Mouse (Mus musculus) liver, adult 2 months (tissue): ENCODE data around the gene Gm45717.

Experiments
- CTCF ChIP-seq: fragments of 200-500 bp; IDR thresholded peaks from 2 replicates; pipeline ENCODE4 v1.5.1; 2011; ENCODE audit warnings: low read depth, low read length, control low read depth
- POLR2A ChIP-seq: fragments of 200-500 bp; IDR thresholded peaks from 2 replicates; pipeline ENCODE4 v1.6.1; 2011; ENCODE audit warnings: low read length, control low read depth; ENCODE audit not compliant: insufficient read depth; ENCODE audit errors: extremely low read depth

DNA sequence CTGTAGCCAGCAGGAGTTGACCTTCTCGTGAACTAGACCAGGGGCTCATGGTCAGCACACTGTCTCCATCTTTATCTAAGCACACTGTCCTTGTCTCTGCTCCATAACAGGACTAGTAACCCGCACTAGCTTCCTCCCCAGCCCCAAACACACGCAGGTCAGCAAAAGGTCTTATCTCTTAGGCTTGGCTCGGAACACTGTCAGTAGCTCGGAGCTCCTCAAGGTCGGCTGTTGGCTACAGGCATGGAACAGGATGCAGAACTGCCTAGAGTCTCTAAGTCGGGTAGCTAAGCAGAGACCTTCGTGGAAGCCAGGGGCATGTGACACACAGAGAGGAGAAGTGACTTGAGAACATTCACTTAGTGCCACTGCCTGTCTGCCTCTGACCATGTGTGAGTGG lies 7.6 kb downstream of the Gm45717 start:
- TF ChIP-seq CTCF (no peak), POLR2A (no peak)
